Mouse (Mus musculus) liver, postnatal 0 days (tissue): ENCODE results near the gene 0610040J01Rik. TPM values are rescaled to one million over a fixed set of nuclear protein-coding genes. Genes with fewer than 3 reads are reported as not detected.

Experiments
- ATAC-seq: fragments of 200-750 bp; cut with Nextera tagmentation; 2 replicates; pipeline ENCODE4 v1.8.0; 2017; ENCODE audit warnings: mild to moderate bottlenecking, moderate library complexity
- DNase-seq: peaks from one replicate; pipeline ENCODE4 v3.0.0-alpha.2; 2016
- H3K27ac ChIP-seq: fragments of 300-500 bp; sonication (generic); 2 replicates; pipeline ENCODE4 v1.5.1; 2014; ENCODE audit warnings: antibody characterized with exemption, moderate library complexity, mild to moderate bottlenecking, low read depth
- H3K27me3 ChIP-seq: fragments of 300-500 bp; sonication (generic); 2 replicates; pipeline ENCODE4 v1.6.1; 2014; ENCODE audit warnings: low read length, control low read depth, mixed read lengths; ENCODE audit not compliant: insufficient read depth
- H3K36me3 ChIP-seq: fragments of 300-500 bp; sonication (generic); replicated peaks from 2 replicates; pipeline ENCODE4 v1.6.1; 2014; ENCODE audit warnings: mild to moderate bottlenecking, control low read depth, low read length, moderate library complexity, mixed read lengths; ENCODE audit not compliant: insufficient read depth
- H3K4me1 ChIP-seq: fragments of 300-500 bp; sonication (generic); 2 replicates; pipeline ENCODE4 v1.6.1; 2014; ENCODE audit warnings: antibody characterized with exemption, mild to moderate bottlenecking, control low read depth; ENCODE audit not compliant: insufficient read depth
- H3K4me2 ChIP-seq: fragments of 300-500 bp; sonication (generic); 2 replicates; pipeline ENCODE4 v1.6.1; 2014; ENCODE audit warnings: low read depth, mild to moderate bottlenecking, low read length, moderate library complexity, mixed read lengths
- H3K4me3 ChIP-seq: fragments of 300-500 bp; sonication (generic); 2 replicates; pipeline ENCODE4 v1.5.1; 2014; ENCODE audit warnings: low read depth, low read length
- H3K9ac ChIP-seq: fragments of 300-500 bp; sonication (generic); replicated peaks from 2 replicates; pipeline ENCODE4 v1.6.1; 2014; ENCODE audit warnings: mild to moderate bottlenecking, moderate library complexity
- H3K9me3 ChIP-seq: fragments of 300-500 bp; sonication (generic); 2 replicates; pipeline ENCODE4 v1.6.1; 2016; ENCODE audit warnings: mild to moderate bottlenecking, control low read depth, low read length, mixed read lengths
- CTCF ChIP-seq: sonication (generic); IDR thresholded peaks from 2 replicates; pipeline ENCODE4 v1.5.1; 2016; ENCODE audit warnings: antibody characterized with exemption, low read depth
- EP300 ChIP-seq: IDR thresholded peaks from 2 replicates; pipeline ENCODE4 v1.6.1; 2016; ENCODE audit warnings: antibody characterized with exemption, low read depth, mild to moderate bottlenecking
- WGBS: fragments of 180-500 bp; shearing (Covaris S2); extraction: QIAGEN DNeasy Blood & Tissue Kit; methylation state at CpG from one replicate; pipeline ENCODE4 v1.1.7; 2014; ENCODE audit not compliant: insufficient replicate concordance; 5-methylcytosine and 5-hydroxymethylcytosine counted together
- polyA plus RNA-seq: library from polyadenylated mRNA; unstranded; fragments of >200 nt; fragmentation: Nextera tagmentation; extraction: Ambion mirVana; gene quantifications from 2 replicates; pipeline ENCODE4 v1.2.1, GENCODE M21; 2015

Gene 0610040J01Rik
- polyA plus RNA-seq, 1 experiment from 2014 or later, result 31.7 TPM

DNA sequence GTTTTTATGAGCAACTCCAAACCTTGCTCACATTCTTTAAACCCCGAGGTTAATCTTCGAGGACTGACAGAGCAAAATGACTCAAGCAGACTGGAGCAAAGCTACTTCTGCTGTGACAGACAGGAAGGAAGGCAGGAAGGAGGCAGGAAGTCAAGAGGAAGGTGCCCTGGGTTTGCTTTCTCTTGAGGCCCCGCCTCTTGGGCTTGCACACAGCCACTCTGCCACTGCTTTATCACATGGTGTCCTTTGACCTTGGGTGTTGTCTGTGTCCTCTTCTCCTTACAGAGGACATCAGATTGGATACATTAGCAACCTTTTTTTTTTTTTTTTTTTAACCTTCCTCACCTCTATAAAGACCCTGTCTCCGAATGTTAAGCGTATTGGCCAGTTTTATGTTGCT is 25.0 kb downstream of the 0610040J01Rik start:
- H3K4me2 ChIP-seq, result 0 out of 2 replicates have a peak overlapping the region, but pooled peaks have one; percentile 7
- no peak overlapping the region for H3K9ac ChIP-seq
- peaks cover 19% of the 10 kb centered on the region for H3K4me1 ChIP-seq
- TF ChIP-seq EP300, result no peak
- TF ChIP-seq CTCF, result no peak
- no peaks in the 10 kb centered on the region for H3K27me3 ChIP-seq
- WGBS, result 33% methylated on average over 5 of the region's 5 CpGs
- DNase-seq, result peak; percentile 39
- no peak overlapping the region for H3K4me3 ChIP-seq
- no peaks in the 10 kb centered on the region for H3K36me3 ChIP-seq
- peak; percentile 79 for ATAC-seq
- H3K9me3 ChIP-seq, result no peaks in the 10 kb centered on the region
- peak overlapping the region; percentile 50; the same call in 1 of the 2 replicates for H3K27ac ChIP-seq

DNA sequence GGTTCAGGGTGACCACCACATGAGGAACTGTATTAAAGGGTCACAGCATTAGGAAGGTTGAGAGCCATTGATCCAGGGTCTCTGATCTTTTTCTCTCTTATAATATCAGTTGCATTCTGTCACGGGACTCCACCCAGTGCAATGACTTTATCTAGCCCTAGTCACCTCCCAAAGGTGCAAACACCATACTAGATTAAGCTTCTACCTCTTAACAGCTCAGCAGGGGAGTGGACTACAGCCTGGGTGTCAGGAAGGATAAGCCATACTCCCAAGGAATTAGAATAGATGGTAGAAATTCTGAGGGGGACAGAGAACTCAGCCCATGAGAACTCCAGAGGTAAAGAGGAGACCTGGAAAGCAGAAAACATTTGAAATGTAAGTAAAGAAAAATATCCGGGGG is 25.7 kb downstream of the 0610040J01Rik start:
- ATAC-seq (no peak), DNase-seq (no peak)
- Histone ChIP-seq H3K36me3 (no peaks in the 10 kb centered on the region), H3K4me3 (no peak overlapping the region), H3K4me1 (peaks cover 16% of the 10 kb centered on the region), H3K27ac (no peak overlapping the region), H3K9ac (no peak overlapping the region), H3K4me2 (no peak overlapping the region), H3K27me3 (no peaks in the 10 kb centered on the region), H3K9me3 (no peaks in the 10 kb centered on the region)
- TF ChIP-seq CTCF (no peak), EP300 (no peak)
- WGBS, result 65% methylated on average over 2 of the region's 2 CpGs

DNA sequence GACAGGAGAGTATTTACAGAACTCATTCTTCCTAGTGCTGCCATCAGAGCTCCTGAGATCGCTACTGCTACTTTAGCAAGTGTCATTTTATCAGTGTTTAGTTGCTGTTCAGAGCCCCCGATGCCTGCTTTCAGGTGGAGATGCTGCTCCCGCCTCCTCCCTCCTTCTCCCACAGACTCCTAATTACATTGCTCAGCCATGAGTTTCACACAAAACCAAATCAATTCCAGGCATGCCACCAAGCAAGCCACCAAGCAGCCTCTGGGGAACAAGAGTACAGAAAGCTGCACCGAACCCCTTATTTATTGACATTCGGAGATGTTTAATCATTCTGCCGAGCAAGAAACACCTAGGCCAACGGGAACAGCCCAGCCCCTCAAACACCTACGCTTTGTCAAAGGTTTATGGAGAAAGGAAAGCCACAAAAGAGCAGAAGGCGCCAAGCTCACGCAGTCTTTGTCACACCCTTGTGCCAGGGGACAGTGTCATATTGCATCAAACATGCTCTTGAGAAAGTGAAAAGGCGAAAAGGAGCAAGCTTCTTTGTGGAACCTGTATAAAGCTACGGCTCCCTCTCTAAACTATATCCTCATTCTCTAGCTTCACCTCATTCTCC is 27.7 kb downstream of the 0610040J01Rik start:
- no peak overlapping the region for H3K27ac ChIP-seq
- no peaks in the 10 kb centered on the region for H3K27me3 ChIP-seq
- H3K4me3 ChIP-seq, result no peak overlapping the region
- no peaks in the 10 kb centered on the region for H3K9me3 ChIP-seq
- H3K4me2 ChIP-seq, result no peak overlapping the region
- 66% methylated on average over 12 of the region's 12 CpGs for WGBS
- no peak for ATAC-seq
- H3K4me1 ChIP-seq, result peaks cover 12% of the 10 kb centered on the region
- TF ChIP-seq CTCF (no peak), EP300 (no peak)
- DNase-seq, result no peak
- H3K36me3 ChIP-seq, result no peaks in the 10 kb centered on the region
- H3K9ac ChIP-seq, result no peak overlapping the region

DNA sequence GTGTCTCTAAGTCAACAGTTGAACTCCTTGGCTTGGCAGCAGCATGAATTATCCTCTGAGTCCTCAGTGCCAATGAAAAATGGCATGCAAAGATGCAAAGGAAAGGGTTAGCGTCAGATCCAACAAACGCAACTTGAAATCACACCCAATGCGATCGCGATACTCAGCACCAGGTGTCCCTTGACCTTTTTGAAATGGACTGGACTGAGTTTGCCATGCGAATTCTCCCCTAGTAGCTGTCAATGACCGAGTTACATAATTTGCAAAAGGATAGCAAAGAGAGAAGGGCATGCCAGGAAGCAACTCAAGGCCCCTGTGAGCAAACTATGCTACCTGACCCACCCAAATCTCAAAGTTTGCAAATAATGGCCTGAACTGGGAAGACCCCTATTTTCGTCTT is 34.9 kb downstream of the 0610040J01Rik start:
- Histone ChIP-seq H3K27me3 (no peaks in the 10 kb centered on the region), H3K9ac (peak overlapping the region; percentile 46; the same call in 1 of the 2 replicates), H3K4me3 (0 out of 2 replicates have a peak overlapping the region, but pooled peaks have one; percentile 13), H3K4me1 (no peaks in the 10 kb centered on the region; the same call in 1 of the 2 replicates), H3K4me2 (peak overlapping the region; percentile 60), H3K27ac (peak overlapping the region; percentile 91), H3K9me3 (0 out of 2 replicates have a peak, but pooled peaks cover 3% of the 10 kb centered on the region), H3K36me3 (no peaks in the 10 kb centered on the region)
- DNase-seq, result no peak
- WGBS, result 71% methylated on average over 8 of the region's 8 CpGs
- TF ChIP-seq EP300 (no peak), CTCF (no peak)
- peak; percentile 86 for ATAC-seq

DNA sequence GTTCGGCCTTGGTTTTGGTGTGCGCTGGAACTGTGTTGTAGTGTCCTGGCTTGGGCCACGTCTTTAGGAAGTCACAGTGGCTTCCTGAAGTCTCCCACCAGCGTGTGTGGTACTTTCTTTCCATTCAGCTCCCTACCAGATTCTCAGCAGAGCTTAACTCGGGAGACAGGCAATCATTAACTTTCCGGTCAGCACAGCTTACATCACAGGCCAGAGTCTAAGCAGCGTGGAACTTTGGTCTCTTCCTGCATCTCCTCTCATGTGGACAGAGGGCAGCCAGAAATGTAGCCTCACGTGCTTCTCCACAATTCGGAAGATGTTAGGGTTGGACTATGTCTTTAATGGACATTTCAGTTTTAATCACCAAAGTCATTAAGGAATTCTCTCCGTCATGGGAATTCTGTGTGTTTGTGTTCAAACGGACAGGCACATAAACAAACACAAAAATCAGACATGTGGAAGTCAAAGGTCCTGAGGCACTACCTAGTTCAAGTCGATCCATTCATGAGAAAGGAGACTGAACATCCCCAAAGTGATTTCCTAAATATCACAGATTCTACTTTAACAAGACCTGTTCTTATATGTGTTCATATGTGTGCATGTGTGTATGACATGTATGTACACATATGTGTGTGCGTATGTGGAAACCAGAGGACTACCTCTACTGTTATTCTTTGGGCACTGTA is 35.5 kb downstream of the 0610040J01Rik start:
- H3K4me2 ChIP-seq, result peak overlapping the region; percentile 60
- ATAC-seq, result peak; percentile 100
- H3K36me3 ChIP-seq, result no peaks in the 10 kb centered on the region
- DNase-seq, result peak; percentile 58
- H3K9ac ChIP-seq, result peak overlapping the region; percentile 46; the same call in 1 of the 2 replicates
- no peaks in the 10 kb centered on the region; the same call in 1 of the 2 replicates for H3K4me1 ChIP-seq
- 64% methylated on average over 13 of the region's 13 CpGs for WGBS
- no peak for TF ChIP-seq EP300
- TF ChIP-seq CTCF, result no peak
- H3K9me3 ChIP-seq, result 0 out of 2 replicates have a peak, but pooled peaks cover 3% of the 10 kb centered on the region
- 0 out of 2 replicates have a peak overlapping the region, but pooled peaks have one; percentile 13 for H3K4me3 ChIP-seq
- no peaks in the 10 kb centered on the region for H3K27me3 ChIP-seq
- peak overlapping the region; percentile 91 for H3K27ac ChIP-seq

DNA sequence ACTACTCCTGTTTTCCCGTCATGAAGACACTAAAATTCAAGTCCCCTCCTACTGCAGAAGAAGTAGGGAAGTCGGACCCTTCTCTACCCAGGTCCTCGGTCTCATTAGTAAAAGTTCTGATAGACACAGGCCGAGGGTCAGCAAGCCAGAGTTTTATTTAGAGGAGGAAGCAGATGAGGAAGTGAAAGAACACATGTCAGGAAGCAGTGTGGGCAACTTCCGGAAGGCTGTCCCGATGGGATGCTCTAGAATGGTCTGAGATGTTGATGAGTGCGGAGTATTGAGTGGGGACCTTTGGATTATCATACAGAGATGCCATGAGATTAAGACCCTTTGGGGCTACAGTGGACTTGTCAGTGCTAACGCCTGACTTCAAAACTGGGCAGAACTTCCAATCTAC is 46.7 kb downstream of the 0610040J01Rik start:
- H3K36me3 ChIP-seq, result no peaks in the 10 kb centered on the region; the same call in 1 of the 2 replicates
- WGBS, result 55% methylated on average over 8 of the region's 8 CpGs
- H3K4me1 ChIP-seq, result no peaks in the 10 kb centered on the region
- H3K27me3 ChIP-seq, result no peaks in the 10 kb centered on the region
- no peak for TF ChIP-seq EP300
- TF ChIP-seq CTCF, result no peak
- no peak overlapping the region for H3K27ac ChIP-seq
- H3K4me2 ChIP-seq, result no peak overlapping the region
- ATAC-seq (no peak), DNase-seq (no peak)
- no peak overlapping the region for H3K4me3 ChIP-seq
- H3K9ac ChIP-seq, result no peak overlapping the region
- no peaks in the 10 kb centered on the region for H3K9me3 ChIP-seq
